Mouse (Mus musculus): ENCODE results near the gene Gm11127. TPM values are rescaled to one million over a fixed set of nuclear protein-coding genes. Genes with fewer than 3 reads are reported as not detected.

The Gm11127 gene
- polyA plus RNA-seq, 1 experiment from 2014 or later = not detected

- H3K9me3 ChIP-seq (ENCODE audit: control insufficient read depth, low read length) = no peaks in the 10 kb centered on the region; the same call in 1 of the 2 replicates
- H3K4me2 ChIP-seq (ENCODE audit: low read length) = no peak overlapping the region
- no peaks in the 10 kb centered on the region; a peak in 1 of 4 replicates for H3K4me1 ChIP-seq (ENCODE audit: control insufficient read depth in 2 of 2, insufficient read depth in 2 of 2, low read length in 2 of 2)
- H3K27me3 ChIP-seq (ENCODE audit: control insufficient read depth, insufficient read depth, low read length) = no peaks in the 10 kb centered on the region
- H3K4me3 ChIP-seq (ENCODE audit: control insufficient read depth in 1 of 2, insufficient read depth in 1 of 2, low read depth in 1 of 2, low read length in 2 of 2) = no peak overlapping the region
- H3K27ac ChIP-seq (replicated peaks in 1 of 2; ENCODE audit: control insufficient read depth in 1 of 2, insufficient read depth in 1 of 2, low read depth in 2 of 2, low read length in 2 of 2) = no peak overlapping the region
- 0 out of 2 replicates have a peak, but pooled peaks cover 5% of the 10 kb centered on the region for H3K36me3 ChIP-seq (ENCODE audit: control insufficient read depth, insufficient read depth, low read length)
- no peak overlapping the region for H3K9ac ChIP-seq (ENCODE audit: low read length)
- 82% methylated on average over 5 of the region's 5 CpGs for WGBS
- no peak for ATAC-seq (ENCODE audit: insufficient number of reproducible peaks, insufficient read depth, low FRiP score, low read depth)
Observed at GRCm38 (mm10) chr17:36017046-36017445, 41.1 kb downstream of the Gm11127 start.

GRCm38 (mm10) chr17:36014977-36015376, 43.2 kb downstream of the Gm11127 start:
- no peaks in the 10 kb centered on the region for H3K9me3 ChIP-seq (ENCODE audit: control insufficient read depth, low read length)
- H3K36me3 ChIP-seq (ENCODE audit: control insufficient read depth, insufficient read depth, low read length) = 0 out of 2 replicates have a peak, but pooled peaks cover 5% of the 10 kb centered on the region
- H3K4me3 ChIP-seq (ENCODE audit: control insufficient read depth in 1 of 2, insufficient read depth in 1 of 2, low read depth in 1 of 2, low read length in 2 of 2) = no peak overlapping the region
- H3K4me2 ChIP-seq (ENCODE audit: low read length) = no peak overlapping the region
- ATAC-seq (ENCODE audit: insufficient number of reproducible peaks, insufficient read depth, low FRiP score, low read depth) = no peak
- H3K9ac ChIP-seq (ENCODE audit: low read length) = no peak overlapping the region
- no peak overlapping the region for H3K27ac ChIP-seq (replicated peaks in 1 of 2; ENCODE audit: control insufficient read depth in 1 of 2, insufficient read depth in 1 of 2, low read depth in 2 of 2, low read length in 2 of 2)
- H3K27me3 ChIP-seq (ENCODE audit: control insufficient read depth, insufficient read depth, low read length) = no peaks in the 10 kb centered on the region
- no peaks in the 10 kb centered on the region for H3K4me1 ChIP-seq (ENCODE audit: control insufficient read depth in 2 of 2, insufficient read depth in 2 of 2, low read length in 2 of 2)
- 87% methylated on average over 5 of the region's 5 CpGs for WGBS

Other genes starting within 250 kb of the Gm11127 start
- gene Ier3, start 236.7 kb downstream of the Gm11127 start, polyA plus RNA-seq (2014; fragmentation: Nextera tagmentation; extraction: Ambion mirVana) = 20.8 and 27.3 TPM in 2 replicates
- gene Flot1, start 235.1 kb downstream of the Gm11127 start, polyA plus RNA-seq (2014; fragmentation: Nextera tagmentation; extraction: Ambion mirVana) = 86.8 and 93.7 TPM in 2 replicates
- gene Tubb5, start 220.1 kb downstream of the Gm11127 start, polyA plus RNA-seq (2014; fragmentation: Nextera tagmentation; extraction: Ambion mirVana) = 673 and 698 TPM in 2 replicates
- 15.3 and 16.1 TPM in 2 replicates for gene Mdc1, start 216.9 kb downstream of the Gm11127 start, polyA plus RNA-seq (2014; fragmentation: Nextera tagmentation; extraction: Ambion mirVana)
- 44.0 and 44.9 TPM in 2 replicates for gene Nrm, start 197.1 kb downstream of the Gm11127 start, polyA plus RNA-seq (2014; fragmentation: Nextera tagmentation; extraction: Ambion mirVana)
- 17.3 and 19.4 TPM in 2 replicates for gene Ppp1r18, start 192.8 kb downstream of the Gm11127 start, polyA plus RNA-seq (2014; fragmentation: Nextera tagmentation; extraction: Ambion mirVana)
- 18.6 and 22.0 TPM in 2 replicates for gene Dhx16, start 178.6 kb downstream of the Gm11127 start, polyA plus RNA-seq (2014; fragmentation: Nextera tagmentation; extraction: Ambion mirVana)
- 28.7 and 28.9 TPM in 2 replicates for gene 2310061I04Rik, start 160.9 kb downstream of the Gm11127 start, polyA plus RNA-seq (2014; fragmentation: Nextera tagmentation; extraction: Ambion mirVana)
- gene Atat1, start 148.3 kb downstream of the Gm11127 start, polyA plus RNA-seq (2014; fragmentation: Nextera tagmentation; extraction: Ambion mirVana) = 52.5 and 53.1 TPM in 2 replicates
- gene Mrps18b, start 142.0 kb downstream of the Gm11127 start, polyA plus RNA-seq (2014; fragmentation: Nextera tagmentation; extraction: Ambion mirVana) = 65.8 and 67.0 TPM in 2 replicates
- gene Ppp1r10, start 141.9 kb downstream of the Gm11127 start, polyA plus RNA-seq (2014; fragmentation: Nextera tagmentation; extraction: Ambion mirVana) = 21.8 and 23.6 TPM in 2 replicates
- gene Abcf1, start 88.6 kb downstream of the Gm11127 start, polyA plus RNA-seq (2014; fragmentation: Nextera tagmentation; extraction: Ambion mirVana) = 57.0 and 58.3 TPM in 2 replicates
- 26.2 and 27.2 TPM in 2 replicates for gene Gnl1, start 78.5 kb downstream of the Gm11127 start, polyA plus RNA-seq (2014; fragmentation: Nextera tagmentation; extraction: Ambion mirVana)
- gene Prr3, start 78.1 kb downstream of the Gm11127 start, polyA plus RNA-seq (2014; fragmentation: Nextera tagmentation; extraction: Ambion mirVana) = 10.9 and 11.2 TPM in 2 replicates
- 2.6 and 2.7 TPM in 2 replicates for gene H2-T24, start 37.8 kb downstream of the Gm11127 start, polyA plus RNA-seq (2014; fragmentation: Nextera tagmentation; extraction: Ambion mirVana)
- 4.2 and 4.4 TPM in 2 replicates for gene H2-T23, start 25.5 kb downstream of the Gm11127 start, polyA plus RNA-seq (2014; fragmentation: Nextera tagmentation; extraction: Ambion mirVana)
- gene H2-T22, start 15.6 kb downstream of the Gm11127 start, polyA plus RNA-seq (2014; fragmentation: Nextera tagmentation; extraction: Ambion mirVana) = 7.4 and 8.7 TPM in 2 replicates
- gene Gm6034, start 15.4 kb downstream of the Gm11127 start, polyA plus RNA-seq (2014; fragmentation: Nextera tagmentation; extraction: Ambion mirVana) = not detected in 2 replicates
- not detected in 2 replicates for gene Gm19684, start 63.3 kb upstream of the Gm11127 start, polyA plus RNA-seq (2014; fragmentation: Nextera tagmentation; extraction: Ambion mirVana)
- not detected in 2 replicates for gene Gm7030, start 71.1 kb upstream of the Gm11127 start, polyA plus RNA-seq (2014; fragmentation: Nextera tagmentation; extraction: Ambion mirVana)
- not detected in 2 replicates for gene Gm8909, start 110.2 kb upstream of the Gm11127 start, polyA plus RNA-seq (2014; fragmentation: Nextera tagmentation; extraction: Ambion mirVana)
- not detected in 2 replicates for gene H2-T3, start 131.9 kb upstream of the Gm11127 start, polyA plus RNA-seq (2014; fragmentation: Nextera tagmentation; extraction: Ambion mirVana)
- gene Rpp21, start 199.7 kb upstream of the Gm11127 start, polyA plus RNA-seq (2014; fragmentation: Nextera tagmentation; extraction: Ambion mirVana) = 108 and 111 TPM in 2 replicates
- 8.7 and 9.5 TPM in 2 replicates for gene Trim39, start 213.9 kb upstream of the Gm11127 start, polyA plus RNA-seq (2014; fragmentation: Nextera tagmentation; extraction: Ambion mirVana)
- not detected in 2 replicates for gene H2-M10.2, start 228.1 kb upstream of the Gm11127 start, polyA plus RNA-seq (2014; fragmentation: Nextera tagmentation; extraction: Ambion mirVana)

All from heart, embryonic 14.5 days (tissue).